Mouse (Mus musculus) midbrain, embryonic 14.5 days (tissue): Measurements from ENCODE around the gene Uvrag. TPM values are rescaled to one million over a fixed set of nuclear protein-coding genes. Genes with fewer than 3 reads are reported as not detected.

ENCODE experiments used
- ATAC-seq: fragments of 200-750 bp; cut with Nextera tagmentation; 2 replicates; pipeline ENCODE4 v1.8.0; 2017; ENCODE audit warnings: moderate number of reproducible peaks, moderate library complexity; ENCODE audit not compliant: low FRiP score, low TSS enrichment
- DNase-seq: peaks from one replicate; pipeline ENCODE4 v3.0.0-alpha.2; 2015
- H3K27ac ChIP-seq: fragments of 300-500 bp; sonication (generic); replicated peaks from 2 replicates; pipeline ENCODE4 v1.5.1; 2014; ENCODE audit warnings: mild to moderate bottlenecking, low read depth, low read length, moderate library complexity
- H3K27me3 ChIP-seq: fragments of 300-500 bp; sonication (generic); 2 replicates; pipeline ENCODE4 v1.6.1; 2014; ENCODE audit warnings: low read length, control low read depth, mixed read lengths; ENCODE audit not compliant: control insufficient read depth, insufficient read depth
- H3K36me3 ChIP-seq: fragments of 300-500 bp; sonication (generic); 2 replicates; pipeline ENCODE4 v1.6.1; 2014; ENCODE audit warnings: low read length, control low read depth; ENCODE audit not compliant: control insufficient read depth, insufficient read depth
- H3K4me1 ChIP-seq: fragments of 300-500 bp; sonication (generic); 2 replicates; pipeline ENCODE4 v1.6.1; 2014; ENCODE audit warnings: mild to moderate bottlenecking, antibody characterized with exemption, low read length, control low read depth; ENCODE audit not compliant: control insufficient read depth, insufficient read depth
- H3K4me2 ChIP-seq: fragments of 300-500 bp; sonication (generic); 2 replicates; pipeline ENCODE4 v1.6.1; 2014; ENCODE audit warnings: mild to moderate bottlenecking, low read length, moderate library complexity
- H3K4me3 ChIP-seq: fragments of 300-500 bp; sonication (generic); replicated peaks from 2 replicates; pipeline ENCODE4 v1.5.1; 2014; ENCODE audit warnings: low read depth, low read length
- H3K9ac ChIP-seq: fragments of 300-500 bp; sonication (generic); replicated peaks from 2 replicates; pipeline ENCODE4 v1.6.1; 2014; ENCODE audit warnings: mild to moderate bottlenecking, low read length, moderate library complexity
- H3K9me3 ChIP-seq: fragments of 300-500 bp; sonication (generic); 2 replicates; pipeline ENCODE4 v1.6.1; 2016; ENCODE audit warnings: low read length, control low read depth, mixed read lengths; ENCODE audit not compliant: control insufficient read depth
- WGBS: fragments of 180-500 bp; shearing (Covaris S2); extraction: QIAGEN DNeasy Blood & Tissue Kit; methylation state at CpG from one replicate; pipeline ENCODE4 v1.1.7; 2014; 5-methylcytosine and 5-hydroxymethylcytosine counted together
- polyA plus RNA-seq: library from polyadenylated mRNA; unstranded; fragments of >200 nt; fragmentation: Nextera tagmentation; extraction: Ambion mirVana; gene quantifications from 2 replicates; pipeline ENCODE4 v1.2.1, GENCODE M21; 2014

Uvrag gene
- polyA plus RNA-seq, 1 experiment from 2014 or later: 21.0 TPM

GRCm38 (mm10) chr7:99101767-99102593 lies 39.0 kb downstream of the Uvrag start:
- Histone ChIP-seq H3K4me2 (no peak overlapping the region), H3K9ac (no peak overlapping the region), H3K27ac (0 out of 2 replicates have a peak overlapping the region, but pooled peaks have one; percentile 20), H3K4me3 (no peak overlapping the region), H3K9me3 (no peaks in the 10 kb centered on the region), H3K27me3 (no peaks in the 10 kb centered on the region), H3K4me1 (0 out of 2 replicates have a peak, but pooled peaks cover 5% of the 10 kb centered on the region), H3K36me3 (peaks cover 11% of the 10 kb centered on the region)
- peak; percentile 33 for DNase-seq
- 25% methylated on average over 11 of the region's 11 CpGs for WGBS
- no peak for ATAC-seq

DNA sequence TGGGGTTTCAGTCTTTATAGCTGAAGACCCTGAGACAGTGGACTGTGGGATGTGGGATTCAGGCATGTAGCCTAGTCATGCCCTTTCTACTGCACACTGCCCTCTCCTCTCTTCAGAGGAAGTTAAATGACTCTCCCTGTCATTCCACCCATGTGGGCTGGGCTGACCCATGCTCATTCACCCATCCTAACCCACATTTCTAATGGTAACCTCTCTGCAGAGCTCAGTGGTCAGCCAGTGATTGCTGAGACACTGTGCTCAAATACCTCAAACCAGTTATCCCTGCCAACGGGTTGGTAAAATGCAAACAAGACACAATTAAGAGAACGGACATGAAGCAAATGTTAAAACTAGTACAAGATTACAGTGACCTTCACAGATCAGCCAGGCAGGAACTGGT lies 39.9 kb downstream of the Uvrag start:
- DNase-seq: no peak
- ATAC-seq: no peak
- no peak overlapping the region for H3K9ac ChIP-seq
- H3K36me3 ChIP-seq: peaks cover 11% of the 10 kb centered on the region
- H3K4me3 ChIP-seq: no peak overlapping the region
- H3K4me1 ChIP-seq: 0 out of 2 replicates have a peak, but pooled peaks cover 5% of the 10 kb centered on the region
- WGBS: 58% methylated on average over 2 of the region's 2 CpGs
- H3K4me2 ChIP-seq: no peak overlapping the region
- H3K27me3 ChIP-seq: no peaks in the 10 kb centered on the region
- no peak overlapping the region for H3K27ac ChIP-seq
- H3K9me3 ChIP-seq: no peaks in the 10 kb centered on the region

GRCm38 (mm10) chr7:99100573-99100972 lies 40.4 kb downstream of the Uvrag start:
- ATAC-seq (no peak), DNase-seq (no peak)
- Histone ChIP-seq H3K9ac (no peak overlapping the region), H3K9me3 (no peaks in the 10 kb centered on the region), H3K4me1 (0 out of 2 replicates have a peak, but pooled peaks cover 5% of the 10 kb centered on the region), H3K4me3 (no peak overlapping the region), H3K36me3 (peaks cover 11% of the 10 kb centered on the region), H3K27ac (no peak overlapping the region), H3K4me2 (no peak overlapping the region), H3K27me3 (no peaks in the 10 kb centered on the region)
- WGBS: 75% methylated on average over 8 of the region's 8 CpGs

GRCm38 (mm10) chr7:99100087-99100486 lies 40.9 kb downstream of the Uvrag start:
- Histone ChIP-seq H3K9me3 (no peaks in the 10 kb centered on the region), H3K27ac (no peak overlapping the region), H3K4me1 (0 out of 2 replicates have a peak, but pooled peaks cover 5% of the 10 kb centered on the region), H3K4me3 (no peak overlapping the region), H3K4me2 (no peak overlapping the region), H3K9ac (no peak overlapping the region), H3K27me3 (no peaks in the 10 kb centered on the region), H3K36me3 (peaks cover 11% of the 10 kb centered on the region)
- WGBS: 63% methylated on average over 9 of the region's 9 CpGs
- ATAC-seq (no peak), DNase-seq (no peak)

GRCm38 (mm10) chr7:99097781-99098180 lies 43.2 kb downstream of the Uvrag start:
- 0 out of 2 replicates have a peak, but pooled peaks cover 5% of the 10 kb centered on the region for H3K4me1 ChIP-seq

DNA sequence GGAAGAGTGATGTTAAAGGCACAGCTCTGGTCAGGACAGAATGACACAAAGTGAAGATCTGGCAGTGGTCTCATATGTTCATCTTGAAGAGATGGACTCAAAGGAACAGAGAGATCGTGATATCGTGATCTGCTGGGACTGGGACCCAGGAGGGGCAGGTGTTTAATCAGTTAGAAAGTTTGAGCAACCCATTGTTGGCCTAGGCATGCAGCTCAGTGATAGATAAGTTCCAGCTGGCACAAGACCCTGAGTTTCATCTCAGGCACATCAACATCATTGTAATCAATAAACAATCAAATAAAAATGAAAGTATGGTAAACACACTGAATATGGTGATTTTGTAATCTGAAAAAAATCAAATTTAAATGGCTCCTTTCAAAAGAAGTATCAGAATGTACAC lies 43.8 kb downstream of the Uvrag start:
- Histone ChIP-seq H3K27me3 (no peaks in the 10 kb centered on the region), H3K9me3 (no peaks in the 10 kb centered on the region), H3K4me3 (no peak overlapping the region), H3K4me1 (0 out of 2 replicates have a peak, but pooled peaks cover 2% of the 10 kb centered on the region), H3K9ac (no peak overlapping the region), H3K4me2 (no peak overlapping the region), H3K36me3 (peaks cover 11% of the 10 kb centered on the region), H3K27ac (no peak overlapping the region)
- WGBS: 92% methylated on average over 2 of the region's 2 CpGs
- no peak for DNase-seq
- no peak for ATAC-seq

More at GRCm38 (mm10) chr7:99097781-99098180, 43.2 kb downstream of the Uvrag start:
- Histone ChIP-seq H3K9ac (no peak overlapping the region), H3K36me3 (peaks cover 11% of the 10 kb centered on the region), H3K4me3 (no peak overlapping the region), H3K27ac (no peak overlapping the region), H3K4me2 (no peak overlapping the region), H3K9me3 (no peaks in the 10 kb centered on the region), H3K27me3 (no peaks in the 10 kb centered on the region)
- no peak for ATAC-seq
- 91% methylated on average over 7 of the region's 7 CpGs for WGBS
- no peak for DNase-seq

GRCm38 (mm10) chr7:99095191-99095590 lies 45.8 kb downstream of the Uvrag start:
- DNase-seq (peak; percentile 20), ATAC-seq (no peak)
- Histone ChIP-seq H3K9ac (no peak overlapping the region), H3K27me3 (no peaks in the 10 kb centered on the region), H3K36me3 (peaks cover 11% of the 10 kb centered on the region), H3K4me3 (no peak overlapping the region), H3K27ac (no peak overlapping the region), H3K4me2 (no peak overlapping the region), H3K9me3 (no peaks in the 10 kb centered on the region), H3K4me1 (no peaks in the 10 kb centered on the region)
- 70% methylated on average over 3 of the region's 4 CpGs for WGBS

GRCm38 (mm10) chr7:99094336-99094735 lies 46.6 kb downstream of the Uvrag start:
- no peak overlapping the region for H3K4me3 ChIP-seq
- no peak overlapping the region for H3K4me2 ChIP-seq
- DNase-seq (no peak), ATAC-seq (no peak)
- no peaks in the 10 kb centered on the region for H3K9me3 ChIP-seq
- WGBS: 96% methylated on average over 3 of the region's 3 CpGs
- peaks cover 11% of the 10 kb centered on the region for H3K36me3 ChIP-seq
- H3K27ac ChIP-seq: no peak overlapping the region
- no peaks in the 10 kb centered on the region for H3K27me3 ChIP-seq
- H3K9ac ChIP-seq: no peak overlapping the region
- H3K4me1 ChIP-seq: no peaks in the 10 kb centered on the region
